Comparison of ENCODE assay signal across 7 mouse cellular contexts in the genomic region with DNA sequence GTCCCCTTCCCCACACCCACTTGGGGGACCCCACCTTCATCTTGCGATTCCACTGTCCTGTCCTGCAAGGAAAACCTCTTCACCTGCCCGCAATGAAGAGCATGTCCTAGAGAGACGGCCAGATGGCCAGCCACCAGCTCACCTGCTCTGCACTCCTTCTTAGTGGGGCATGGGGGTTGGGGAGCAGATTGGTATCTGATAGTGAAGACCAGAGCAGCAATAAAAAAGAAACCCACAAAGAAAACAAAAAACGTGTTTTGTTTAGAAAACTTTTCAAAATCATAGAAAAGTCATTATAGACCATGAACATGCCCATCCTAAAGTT. TPM values are rescaled to one million over a fixed set of nuclear protein-coding genes. Genes with fewer than 3 reads are reported as not detected.
A peak's percentile ranks its signal among the peaks of the same experiment; 100 is the strongest.
DNase-seq lines count a peak whose midpoint lies in the region; ATAC-seq and TF ChIP-seq lines count a peak whose summit lies in the region.

No protein-coding gene starts in this region.

- no peaks in the 10 kb centered on the region for H3K4me1 ChIP-seq in kidney, postnatal 0 days (replicated peaks; ENCODE audit: insufficient read depth, low read length)
- peaks cover 13% of the 10 kb centered on the region for H3K4me1 ChIP-seq in embryonic facial prominence, embryonic 15.5 days
- H3K4me1 ChIP-seq in hindbrain, postnatal 0 days (ENCODE audit: insufficient read depth, low read length), result no peaks in the 10 kb centered on the region
- H3K4me1 ChIP-seq in neural tube, embryonic 13.5 days (replicated peaks), result peaks cover 16% of the 10 kb centered on the region; the same call in 1 of the 2 replicates

- peaks cover 23% of the 10 kb centered on the region for H3K27me3 ChIP-seq in kidney, postnatal 0 days (ENCODE audit: insufficient read depth, low read length)
- peaks cover 36% of the 10 kb centered on the region for H3K27me3 ChIP-seq in embryonic facial prominence, embryonic 15.5 days
- H3K27me3 ChIP-seq in hindbrain, postnatal 0 days (ENCODE audit: insufficient read depth, low read length), result peaks cover 14% of the 10 kb centered on the region
- peaks cover 67% of the 10 kb centered on the region for H3K27me3 ChIP-seq in neural tube, embryonic 13.5 days

- DNase-seq in kidney, postnatal 0 days (ENCODE audit: low spot score), result no peak
- DNase-seq in kidney, postnatal 10 days, result no peak
- no peak for DNase-seq in hindbrain, postnatal 0 days (ENCODE audit: low spot score)
- DNase-seq in natural killer cell, adult 2 months (ENCODE audit: low spot score in 2 of 2), result no peak
- no peak for DNase-seq in urinary bladder, postnatal 14 days (ENCODE audit: low spot score)

- H3K36me3 ChIP-seq in kidney, postnatal 0 days (ENCODE audit: insufficient read depth, low read length), result no peaks in the 10 kb centered on the region
- H3K36me3 ChIP-seq in embryonic facial prominence, embryonic 15.5 days, result no peaks in the 10 kb centered on the region
- no peaks in the 10 kb centered on the region for H3K36me3 ChIP-seq in hindbrain, postnatal 0 days (ENCODE audit: insufficient read depth, low read length)
- H3K36me3 ChIP-seq in neural tube, embryonic 13.5 days, result no peaks in the 10 kb centered on the region

- no peak for TF ChIP-seq CTCF in kidney, postnatal 0 days (IDR thresholded peaks at IDR 0.05; ENCODE audit: low read depth)
- no peak for TF ChIP-seq CTCF in hindbrain, postnatal 0 days (IDR thresholded peaks at IDR 0.05; ENCODE audit: low read depth)

- peak overlapping the region; percentile 43 for H3K4me2 ChIP-seq in kidney, postnatal 0 days (ENCODE audit: low read length)
- peak overlapping the region; percentile 41 for H3K4me2 ChIP-seq in embryonic facial prominence, embryonic 15.5 days (replicated peaks)
- peak overlapping the region; percentile 56 for H3K4me2 ChIP-seq in hindbrain, postnatal 0 days (ENCODE audit: low read depth, low read length)
- H3K4me2 ChIP-seq in neural tube, embryonic 13.5 days, result peak overlapping the region; percentile 34

- 4% methylated on average over 4 of the region's 4 CpGs for WGBS in kidney, postnatal 0 days
- WGBS in embryonic facial prominence, embryonic 15.5 days, result 9% methylated on average over 4 of the region's 4 CpGs
- WGBS in hindbrain, postnatal 0 days, result 11% methylated on average over 4 of the region's 4 CpGs
- WGBS in neural tube, embryonic 13.5 days, result 9% methylated on average over 4 of the region's 4 CpGs

- H3K9me3 ChIP-seq in kidney, postnatal 0 days (replicated peaks; ENCODE audit: low read length), result no peaks in the 10 kb centered on the region
- H3K9me3 ChIP-seq in embryonic facial prominence, embryonic 15.5 days (replicated peaks), result no peaks in the 10 kb centered on the region
- no peaks in the 10 kb centered on the region for H3K9me3 ChIP-seq in hindbrain, postnatal 0 days (ENCODE audit: low read length)
- no peaks in the 10 kb centered on the region for H3K9me3 ChIP-seq in neural tube, embryonic 13.5 days

- H3K27ac ChIP-seq in kidney, postnatal 0 days, result no peak overlapping the region
- H3K27ac ChIP-seq in embryonic facial prominence, embryonic 15.5 days (replicated peaks), result no peak overlapping the region
- no peak overlapping the region for H3K27ac ChIP-seq in hindbrain, postnatal 0 days
- no peak overlapping the region for H3K27ac ChIP-seq in neural tube, embryonic 13.5 days (replicated peaks)

- H3K4me3 ChIP-seq in kidney, postnatal 0 days (replicated peaks; ENCODE audit: low read depth, low read length), result 0 out of 2 replicates have a peak overlapping the region, but pooled peaks have one; percentile 20
- peak overlapping the region; percentile 20 for H3K4me3 ChIP-seq in embryonic facial prominence, embryonic 15.5 days (replicated peaks)
- peak overlapping the region; percentile 22 for H3K4me3 ChIP-seq in hindbrain, postnatal 0 days (ENCODE audit: low read length)
- no peak overlapping the region; the same call in 1 of the 2 replicates for H3K4me3 ChIP-seq in neural tube, embryonic 13.5 days

- ATAC-seq in kidney, postnatal 0 days (replicated peaks; ENCODE audit: low FRiP score, low read depth), result no peak
- ATAC-seq in embryonic facial prominence, embryonic 15.5 days (ENCODE audit: insufficient number of reproducible peaks, low FRiP score, low TSS enrichment, low read depth), result no peak
- ATAC-seq in hindbrain, postnatal 0 days, result no peak
- no peak for ATAC-seq in neural tube, embryonic 13.5 days (ENCODE audit: low read depth)

- H3K9ac ChIP-seq in kidney, postnatal 0 days (ENCODE audit: low read depth, low read length), result no peak overlapping the region
- H3K9ac ChIP-seq in embryonic facial prominence, embryonic 15.5 days, result no peak overlapping the region
- no peak overlapping the region for H3K9ac ChIP-seq in hindbrain, postnatal 0 days (replicated peaks; ENCODE audit: low read length)
- H3K9ac ChIP-seq in neural tube, embryonic 13.5 days, result peak overlapping the region; percentile 35; the same call in 1 of the 2 replicates

RNA-seq across cellular contexts. Expression of gene Lhx2, which starts 40.4 kb away (rescaled TPM):
- polyA plus RNA-seq in kidney, postnatal 0 days (2015; fragmentation: Nextera tagmentation; extraction: Ambion mirVana), result 0.07 TPM in 1 of 2 replicates, not detected in the other
- 17.1 and 19.6 TPM in 2 replicates for polyA plus RNA-seq in embryonic facial prominence, embryonic 15.5 days (2015; fragmentation: Nextera tagmentation; extraction: Ambion mirVana)
- total RNA-seq in hindbrain, postnatal 0 days (2014; rRNA removed), result 22.2 and 33.2 TPM in 2 replicates
- 4.6 and 7.3 TPM in 2 replicates for polyA plus RNA-seq in hindbrain, postnatal 0 days (2015; fragmentation: Nextera tagmentation; extraction: Ambion mirVana)
- 3.7 and 4.3 TPM in 2 replicates for polyA plus RNA-seq in neural tube, embryonic 13.5 days (2015; fragmentation: Nextera tagmentation; extraction: Ambion mirVana)
